Comparison of ENCODE assay signal across 9 mouse cellular contexts in genomic region chr7:46226253-46226652, GRCm38 (mm10). TPM values are rescaled to one million over a fixed set of nuclear protein-coding genes. Genes with fewer than 3 reads are reported as not detected.
DNase-seq lines count a peak whose midpoint lies in the region; ATAC-seq and TF ChIP-seq lines count a peak whose summit lies in the region.
"Had no signal": no experiment of that assay in that cellular context is flagged by ENCODE, and none has a peak within 500 bp of the region (broad histone marks: within the 10 kb centered on the region; RNA-seq: fewer than 3 reads in every experiment).

No protein-coding gene starts in this region.

- peaks cover 25% of the 10 kb centered on the region for H3K4me1 ChIP-seq in hindbrain, embryonic 10.5 days (replicated peaks)
- peaks cover 12% of the 10 kb centered on the region for H3K4me1 ChIP-seq in hindbrain, embryonic 13.5 days (replicated peaks)
- H3K4me1 ChIP-seq in ES-Bruce4 (ENCODE audit: control insufficient read depth, insufficient read depth, low read length): no peaks in the 10 kb centered on the region
- H3K4me1 ChIP-seq in neural tube, embryonic 11.5 days (ENCODE audit: control insufficient read depth, insufficient read depth, low read length): no peaks in the 10 kb centered on the region
- H3K4me1 ChIP-seq: limb, embryonic 13.5 days had no signal

- peak; percentile 70 for DNase-seq in hindbrain, embryonic 10.5 days (ENCODE audit: low spot score)
- peak; percentile 32 for DNase-seq in cerebellum, adult 11-12 months
- DNase-seq in frontal cortex, adult 2 months (ENCODE audit: extremely low spot score in 1 of 2, low spot score in 1 of 2): peak; percentile 16 to 81
- DNase-seq in layer of hippocampus, postnatal 36 days: peak; percentile 31 to 32
- DNase-seq in neural tube, embryonic 11.5 days (ENCODE audit: low spot score): peak; percentile 68

- no peaks in the 10 kb centered on the region for H3K27me3 ChIP-seq in hindbrain, embryonic 10.5 days (ENCODE audit: insufficient read depth, poor library complexity, severe bottlenecking)
- no peaks in the 10 kb centered on the region for H3K27me3 ChIP-seq in hindbrain, embryonic 13.5 days
- no peaks in the 10 kb centered on the region for H3K27me3 ChIP-seq in ES-Bruce4 (ENCODE audit: control insufficient read depth, insufficient read depth, low read length, poor library complexity, severe bottlenecking)
- no peaks in the 10 kb centered on the region for H3K27me3 ChIP-seq in neural tube, embryonic 11.5 days (ENCODE audit: control insufficient read depth, insufficient read depth, low read length)

- TF ChIP-seq EP300 in ES-Bruce4 (IDR thresholded peaks at IDR 0.05; ENCODE audit: insufficient read depth, low read depth, low read length): no peak

- H3K9ac ChIP-seq in hindbrain, embryonic 13.5 days: no peak overlapping the region
- H3K9ac ChIP-seq in ES-Bruce4 (ENCODE audit: low read depth, poor library complexity, severe bottlenecking): no peak overlapping the region
- H3K9ac ChIP-seq in neural tube, embryonic 11.5 days (ENCODE audit: low read length): no peak overlapping the region
- H3K9ac ChIP-seq: limb, embryonic 13.5 days had no signal

- no peak overlapping the region for H3K27ac ChIP-seq in hindbrain, embryonic 10.5 days
- H3K27ac ChIP-seq in hindbrain, embryonic 13.5 days: no peak overlapping the region
- no peak overlapping the region for H3K27ac ChIP-seq in ES-Bruce4 (ENCODE audit: insufficient read depth, low read length)
- H3K27ac ChIP-seq in neural tube, embryonic 11.5 days (ENCODE audit: low read depth, low read length): no peak overlapping the region
- H3K27ac ChIP-seq: limb, embryonic 13.5 days had no signal

- peak; percentile 95 for TF ChIP-seq CTCF in ES-Bruce4 (IDR thresholded peaks at IDR 0.05; ENCODE audit: low read depth, low read length)

- no peak overlapping the region for H3K4me2 ChIP-seq in hindbrain, embryonic 13.5 days
- no peak overlapping the region for H3K4me2 ChIP-seq in neural tube, embryonic 11.5 days (ENCODE audit: low read depth)
- H3K4me2 ChIP-seq: limb, embryonic 13.5 days had no signal

- no peaks in the 10 kb centered on the region for H3K36me3 ChIP-seq in hindbrain, embryonic 10.5 days
- no peaks in the 10 kb centered on the region for H3K36me3 ChIP-seq in hindbrain, embryonic 13.5 days
- H3K36me3 ChIP-seq in ES-Bruce4 (ENCODE audit: control insufficient read depth, insufficient read depth, low read length, poor library complexity, severe bottlenecking): no peaks in the 10 kb centered on the region
- H3K36me3 ChIP-seq in neural tube, embryonic 11.5 days (ENCODE audit: control insufficient read depth, insufficient read depth, low read length): no peaks in the 10 kb centered on the region
- H3K36me3 ChIP-seq: limb, embryonic 13.5 days had no signal

- no peak for TF ChIP-seq POLR2A in ES-Bruce4 (IDR thresholded peaks at IDR 0.05; ENCODE audit: insufficient read depth, low read length)

- ATAC-seq in hindbrain, embryonic 13.5 days (ENCODE audit: low FRiP score): no peak
- no peak for ATAC-seq in neural tube, embryonic 11.5 days (ENCODE audit: insufficient read depth, low FRiP score, low TSS enrichment)
- no peak for ATAC-seq in inflammation-experienced regulatory T-cells, adult 6 months

- H3K9me3 ChIP-seq in hindbrain, embryonic 10.5 days: no peaks in the 10 kb centered on the region
- H3K9me3 ChIP-seq in hindbrain, embryonic 13.5 days: no peaks in the 10 kb centered on the region
- H3K9me3 ChIP-seq in ES-Bruce4 (replicated peaks; ENCODE audit: control insufficient read depth, insufficient read depth, low read length, poor library complexity, severe bottlenecking): no peaks in the 10 kb centered on the region
- no peaks in the 10 kb centered on the region for H3K9me3 ChIP-seq in neural tube, embryonic 11.5 days (ENCODE audit: control insufficient read depth, low read length)
- H3K9me3 ChIP-seq: limb, embryonic 13.5 days had no signal

- 26% methylated on average over 7 of the region's 7 CpGs for WGBS in hindbrain, embryonic 10.5 days
- WGBS in hindbrain, embryonic 13.5 days: 24% methylated on average over 7 of the region's 7 CpGs
- WGBS in neural tube, embryonic 11.5 days: 26% methylated on average over 7 of the region's 7 CpGs

- no peak overlapping the region for H3K4me3 ChIP-seq in hindbrain, embryonic 10.5 days
- no peak overlapping the region for H3K4me3 ChIP-seq in hindbrain, embryonic 13.5 days
- no peak overlapping the region for H3K4me3 ChIP-seq in ES-Bruce4 (ENCODE audit: low read depth, low read length)
- H3K4me3 ChIP-seq in neural tube, embryonic 11.5 days (ENCODE audit: low read depth, low read length): no peak overlapping the region
- H3K4me3 ChIP-seq: limb, embryonic 13.5 days had no signal

RNA-seq across cellular contexts. Expression of gene Ush1c, which starts 12.1 kb away (rescaled TPM):
- 3.3 and 4.7 TPM in 2 replicates for polyA plus RNA-seq in hindbrain, embryonic 10.5 days (2016; fragmentation: Nextera tagmentation; extraction: Ambion mirVana)
- polyA plus RNA-seq in hindbrain, embryonic 13.5 days (2015; fragmentation: Nextera tagmentation; extraction: Ambion mirVana): 1.7 and 2.4 TPM in 2 replicates
- 3.1 and 6.3 TPM in 2 replicates for polyA plus RNA-seq in ES-Bruce4 (2011; ENCODE audit: insufficient read depth, insufficient read length, low read depth, missing spikeins)
- 0.12 and 0.23 TPM in 2 replicates for polyA plus RNA-seq in frontal cortex, adult 2 months (2012; rRNA removed)
- total RNA-seq in layer of hippocampus, postnatal 36 days (2021): under 1 TPM; 0.15 to 0.50 TPM
- 2.8 and 3.1 TPM in 2 replicates for polyA plus RNA-seq in neural tube, embryonic 11.5 days (2014; fragmentation: Nextera tagmentation; extraction: Ambion mirVana)
- not detected for polyA plus RNA-seq in inflammation-experienced regulatory T-cells, adult 6 months (2017; shearing (Covaris generic))

RNA-seq across cellular contexts. Expression of gene Otog, which starts 14.5 kb away (rescaled TPM):
- 0.31 and 1.7 TPM in 2 replicates for polyA plus RNA-seq in hindbrain, embryonic 10.5 days (2016; fragmentation: Nextera tagmentation; extraction: Ambion mirVana)
- 0.19 and 0.34 TPM in 2 replicates for polyA plus RNA-seq in hindbrain, embryonic 13.5 days (2015; fragmentation: Nextera tagmentation; extraction: Ambion mirVana)
- polyA plus RNA-seq in ES-Bruce4 (2011; ENCODE audit: insufficient read depth, insufficient read length, low read depth, missing spikeins): 0.30 and 0.38 TPM in 2 replicates
- polyA plus RNA-seq in frontal cortex, adult 2 months (2012; rRNA removed): 0.08 and 0.23 TPM in 2 replicates
- under 1 TPM; 0.12 to 0.23 TPM for total RNA-seq in layer of hippocampus, postnatal 36 days (2021)
- 0.12 TPM in 1 of 2 replicates, not detected in the other for polyA plus RNA-seq in neural tube, embryonic 11.5 days (2014; fragmentation: Nextera tagmentation; extraction: Ambion mirVana)
- polyA plus RNA-seq in inflammation-experienced regulatory T-cells, adult 6 months (2017; shearing (Covaris generic)): not detected

RNA-seq across cellular contexts. Expression of gene Abcc8, which starts 46.4 kb away (rescaled TPM):
- polyA plus RNA-seq in hindbrain, embryonic 10.5 days (2016; fragmentation: Nextera tagmentation; extraction: Ambion mirVana): 1.2 and 1.8 TPM in 2 replicates
- 6.2 and 7.1 TPM in 2 replicates for polyA plus RNA-seq in hindbrain, embryonic 13.5 days (2015; fragmentation: Nextera tagmentation; extraction: Ambion mirVana)
- 1.6 and 4.2 TPM in 2 replicates for polyA plus RNA-seq in ES-Bruce4 (2011; ENCODE audit: insufficient read depth, insufficient read length, low read depth, missing spikeins)
- 17.7 and 17.8 TPM in 2 replicates for polyA plus RNA-seq in frontal cortex, adult 2 months (2012; rRNA removed)
- total RNA-seq in layer of hippocampus, postnatal 36 days (2021): 10 to 100 TPM; 50.7 to 59.2 TPM
- 4.3 and 5.3 TPM in 2 replicates for polyA plus RNA-seq in neural tube, embryonic 11.5 days (2014; fragmentation: Nextera tagmentation; extraction: Ambion mirVana)
- not detected for polyA plus RNA-seq in inflammation-experienced regulatory T-cells, adult 6 months (2017; shearing (Covaris generic))
